Mouse (Mus musculus): ENCODE data around the gene 4931428F04Rik. TPM values are rescaled to one million over a fixed set of nuclear protein-coding genes. Genes with fewer than 3 reads are reported as not detected.
A peak's percentile ranks its signal among the peaks of the same experiment; 100 is the strongest.

4931428F04Rik gene
- polyA plus RNA-seq, 1 experiment from 2014 or later = 84.6 TPM

GRCm38 (mm10) chr8:105263244-105263912 is 26.3 kb downstream of the 4931428F04Rik start:
- peaks cover 3% of the 10 kb centered on the region; the same call in 1 of the 2 replicates for H3K4me1 ChIP-seq (ENCODE audit: control insufficient read depth, insufficient read depth, low read length)
- no peak overlapping the region for H3K9ac ChIP-seq (replicated peaks; ENCODE audit: low read depth, low read length)
- WGBS = 41% methylated on average over 16 of the region's 16 CpGs
- no peaks in the 10 kb centered on the region for H3K9me3 ChIP-seq (ENCODE audit: control insufficient read depth, low read length)
- H3K36me3 ChIP-seq (ENCODE audit: control insufficient read depth, insufficient read depth, low read length) = no peaks in the 10 kb centered on the region
- no peak overlapping the region for H3K4me2 ChIP-seq (ENCODE audit: low read depth, low read length)
- H3K27me3 ChIP-seq (ENCODE audit: control insufficient read depth, insufficient read depth, low read length) = peaks cover 65% of the 10 kb centered on the region
- no peak for ATAC-seq (ENCODE audit: low read depth)
- H3K27ac ChIP-seq (ENCODE audit: low read depth, low read length) = no peak overlapping the region
- no peak overlapping the region for H3K4me3 ChIP-seq (ENCODE audit: low read depth, low read length)

- H3K9ac ChIP-seq (replicated peaks; ENCODE audit: low read depth, low read length) = no peak overlapping the region
- peaks cover 3% of the 10 kb centered on the region; the same call in 1 of the 2 replicates for H3K4me1 ChIP-seq (ENCODE audit: control insufficient read depth, insufficient read depth, low read length)
- 87% methylated on average over 12 of the region's 12 CpGs for WGBS
- H3K27ac ChIP-seq (ENCODE audit: low read depth, low read length) = no peak overlapping the region
- H3K9me3 ChIP-seq (ENCODE audit: control insufficient read depth, low read length) = no peaks in the 10 kb centered on the region
- no peaks in the 10 kb centered on the region for H3K36me3 ChIP-seq (ENCODE audit: control insufficient read depth, insufficient read depth, low read length)
- ATAC-seq (ENCODE audit: low read depth) = no peak
- H3K27me3 ChIP-seq (ENCODE audit: control insufficient read depth, insufficient read depth, low read length) = peaks cover 59% of the 10 kb centered on the region
- no peak overlapping the region for H3K4me3 ChIP-seq (ENCODE audit: low read depth, low read length)
- H3K4me2 ChIP-seq (ENCODE audit: low read depth, low read length) = no peak overlapping the region
These were observed 28.2 kb downstream of the 4931428F04Rik start for GRCm38 (mm10) chr8:105261326-105261980.

- Histone ChIP-seq H3K9ac (replicated peaks; ENCODE audit: low read depth, low read length) (no peak overlapping the region), H3K4me1 (ENCODE audit: control insufficient read depth, insufficient read depth, low read length) (peaks cover 3% of the 10 kb centered on the region; the same call in 1 of the 2 replicates), H3K27ac (ENCODE audit: low read depth, low read length) (no peak overlapping the region), H3K4me2 (ENCODE audit: low read depth, low read length) (no peak overlapping the region), H3K4me3 (ENCODE audit: low read depth, low read length) (no peak overlapping the region), H3K27me3 (ENCODE audit: control insufficient read depth, insufficient read depth, low read length) (peaks cover 57% of the 10 kb centered on the region), H3K9me3 (ENCODE audit: control insufficient read depth, low read length) (no peaks in the 10 kb centered on the region), H3K36me3 (ENCODE audit: control insufficient read depth, insufficient read depth, low read length) (no peaks in the 10 kb centered on the region)
- 61% methylated on average over 7 of the region's 7 CpGs for whole genome bisulfite sequencing
- ATAC-seq (ENCODE audit: low read depth) = no peak
These were observed 29.1 kb downstream of the 4931428F04Rik start for GRCm38 (mm10) chr8:105260371-105261099.

GRCm38 (mm10) chr8:105259721-105260320 is 29.8 kb downstream of the 4931428F04Rik start:
- H3K27me3 ChIP-seq (ENCODE audit: control insufficient read depth, insufficient read depth, low read length) = peaks cover 50% of the 10 kb centered on the region

GRCm38 (mm10) chr8:105258911-105259720 is 30.5 kb downstream of the 4931428F04Rik start:
- Histone ChIP-seq H3K36me3 (ENCODE audit: control insufficient read depth, insufficient read depth, low read length) (no peaks in the 10 kb centered on the region), H3K9me3 (ENCODE audit: control insufficient read depth, low read length) (no peaks in the 10 kb centered on the region)
- WGBS = 3% methylated on average over 55 of the region's 55 CpGs

More at GRCm38 (mm10) chr8:105259721-105260320, 29.8 kb downstream of the 4931428F04Rik start:
- no peaks in the 10 kb centered on the region for H3K36me3 ChIP-seq (ENCODE audit: control insufficient read depth, insufficient read depth, low read length)
- H3K27ac ChIP-seq (ENCODE audit: low read depth, low read length) = no peak overlapping the region
- 0 out of 2 replicates have a peak overlapping the region, but pooled peaks have one; percentile 32 for H3K9ac ChIP-seq (replicated peaks; ENCODE audit: low read depth, low read length)
- H3K4me1 ChIP-seq (ENCODE audit: control insufficient read depth, insufficient read depth, low read length) = peaks cover 3% of the 10 kb centered on the region; the same call in 1 of the 2 replicates
- 5% methylated on average over 30 of the region's 30 CpGs for WGBS
- H3K4me3 ChIP-seq (ENCODE audit: low read depth, low read length) = peak overlapping the region; percentile 27
- no peaks in the 10 kb centered on the region for H3K9me3 ChIP-seq (ENCODE audit: control insufficient read depth, low read length)
- peak; percentile 72 for ATAC-seq (ENCODE audit: low read depth)
- peak overlapping the region; percentile 67 for H3K4me2 ChIP-seq (ENCODE audit: low read depth, low read length)

GRCm38 (mm10) chr8:105257318-105258114 is 32.1 kb downstream of the 4931428F04Rik start:
- peaks cover 45% of the 10 kb centered on the region for H3K27me3 ChIP-seq (ENCODE audit: control insufficient read depth, insufficient read depth, low read length)
- H3K36me3 ChIP-seq (ENCODE audit: control insufficient read depth, insufficient read depth, low read length) = no peaks in the 10 kb centered on the region
- 75% methylated on average over 7 of the region's 7 CpGs for WGBS
- no peaks in the 10 kb centered on the region for H3K9me3 ChIP-seq (ENCODE audit: control insufficient read depth, low read length)
- peaks cover 7% of the 10 kb centered on the region; the same call in 1 of the 2 replicates for H3K4me1 ChIP-seq (ENCODE audit: control insufficient read depth, insufficient read depth, low read length)
- H3K9ac ChIP-seq (replicated peaks; ENCODE audit: low read depth, low read length) = no peak overlapping the region
- no peak overlapping the region for H3K4me2 ChIP-seq (ENCODE audit: low read depth, low read length)
- no peak for ATAC-seq (ENCODE audit: low read depth)
- H3K27ac ChIP-seq (ENCODE audit: low read depth, low read length) = no peak overlapping the region
- H3K4me3 ChIP-seq (ENCODE audit: low read depth, low read length) = no peak overlapping the region

More at GRCm38 (mm10) chr8:105258911-105259720, 30.5 kb downstream of the 4931428F04Rik start:
- H3K4me3 ChIP-seq (ENCODE audit: low read depth, low read length) = peak overlapping the region; percentile 27
- ATAC-seq (ENCODE audit: low read depth) = peak; percentile 50
- H3K4me1 ChIP-seq (ENCODE audit: control insufficient read depth, insufficient read depth, low read length) = peaks cover 7% of the 10 kb centered on the region; the same call in 1 of the 2 replicates
- peak overlapping the region; percentile 67 for H3K4me2 ChIP-seq (ENCODE audit: low read depth, low read length)
- H3K27ac ChIP-seq (ENCODE audit: low read depth, low read length) = no peak overlapping the region
- H3K27me3 ChIP-seq (ENCODE audit: control insufficient read depth, insufficient read depth, low read length) = peaks cover 50% of the 10 kb centered on the region
- H3K9ac ChIP-seq (replicated peaks; ENCODE audit: low read depth, low read length) = peak overlapping the region; percentile 32; the same call in 1 of the 2 replicates

GRCm38 (mm10) chr8:105254966-105255350 is 34.7 kb downstream of the 4931428F04Rik start, which contains the start of gene B3gnt9:
B3gnt9 (minus strand) TSS chr8:105255153.
- H3K27ac ChIP-seq (ENCODE audit: low read depth, low read length) = peak within 1 kb of the TSS; percentile 48; the same call in 1 of the 2 replicates
- H3K4me2 ChIP-seq (ENCODE audit: low read depth, low read length) = peak within 1 kb of the TSS; percentile 97
- H3K4me3 ChIP-seq (ENCODE audit: low read depth, low read length) = peak within 1 kb of the TSS; percentile 57
- peak; percentile 32; the same call in 1 of the 2 replicates for ATAC-seq (ENCODE audit: low read depth)
- H3K27me3 ChIP-seq (ENCODE audit: control insufficient read depth, insufficient read depth, low read length) = peaks cover 28% of the 10 kb centered on the region
- H3K9ac ChIP-seq (replicated peaks; ENCODE audit: low read depth, low read length) = peak within 1 kb of the TSS; percentile 72
- H3K4me1 ChIP-seq (ENCODE audit: control insufficient read depth, insufficient read depth, low read length) = peaks cover 7% of the 10 kb centered on the region; the same call in 1 of the 2 replicates
- no peaks in the 10 kb centered on the region for H3K9me3 ChIP-seq (ENCODE audit: control insufficient read depth, low read length)
- 2% methylated on average over 14 of the region's 14 CpGs for WGBS
- H3K36me3 ChIP-seq (ENCODE audit: control insufficient read depth, insufficient read depth, low read length) = peaks cover 17% of the 10 kb centered on the region

Data from neural tube, embryonic 14.5 days (tissue).